Mouse (Mus musculus) hindbrain, embryonic 12.5 days (tissue): ENCODE data around the gene Cops2. TPM values are rescaled to one million over a fixed set of nuclear protein-coding genes. Genes with fewer than 3 reads are reported as not detected.

ENCODE experiments used
- ATAC-seq: fragments of 200-750 bp; cut with Nextera tagmentation; 2 replicates; pipeline ENCODE4 v1.8.0; 2017; ENCODE audit warnings: moderate TSS enrichment; ENCODE audit not compliant: low FRiP score
- H3K27ac ChIP-seq: fragments of 300-500 bp; sonication (generic); 2 replicates; pipeline ENCODE4 v1.5.1; 2016; ENCODE audit warnings: mild to moderate bottlenecking
- H3K27me3 ChIP-seq: fragments of 300-500 bp; sonication (generic); 2 replicates; pipeline ENCODE4 v1.6.1; 2016; ENCODE audit warnings: mild to moderate bottlenecking
- H3K36me3 ChIP-seq: fragments of 300-500 bp; sonication (generic); 2 replicates; pipeline ENCODE4 v1.6.1; 2016; ENCODE audit warnings: mild to moderate bottlenecking
- H3K4me1 ChIP-seq: fragments of 300-500 bp; sonication (generic); 2 replicates; pipeline ENCODE4 v1.6.1; 2016
- H3K4me2 ChIP-seq: fragments of 300-500 bp; sonication (generic); replicated peaks from 2 replicates; pipeline ENCODE4 v1.6.1; 2016; ENCODE audit warnings: mild to moderate bottlenecking
- H3K4me3 ChIP-seq: fragments of 300-500 bp; sonication (generic); 2 replicates; pipeline ENCODE4 v1.5.1; 2016; ENCODE audit warnings: mild to moderate bottlenecking
- H3K9ac ChIP-seq: fragments of 300-500 bp; sonication (generic); 2 replicates; pipeline ENCODE4 v1.6.1; 2016; ENCODE audit warnings: mild to moderate bottlenecking, moderate library complexity
- H3K9me3 ChIP-seq: fragments of 300-500 bp; sonication (generic); replicated peaks from 2 replicates; pipeline ENCODE4 v1.6.1; 2016; ENCODE audit warnings: mild to moderate bottlenecking
- WGBS: fragments of 180-500 bp; shearing (Covaris S2); methylation state at CpG from one replicate; pipeline ENCODE4 v1.1.7; 2016; 5-methylcytosine and 5-hydroxymethylcytosine counted together
- polyA plus RNA-seq: library from polyadenylated mRNA; unstranded; fragments of >200 nt; fragmentation: Nextera tagmentation; extraction: Ambion mirVana; gene quantifications from 2 replicates; pipeline ENCODE4 v1.2.1, GENCODE M21; 2016

Gene Cops2
- polyA plus RNA-seq, result 76.4 and 82.0 TPM in 2 replicates

DNA sequence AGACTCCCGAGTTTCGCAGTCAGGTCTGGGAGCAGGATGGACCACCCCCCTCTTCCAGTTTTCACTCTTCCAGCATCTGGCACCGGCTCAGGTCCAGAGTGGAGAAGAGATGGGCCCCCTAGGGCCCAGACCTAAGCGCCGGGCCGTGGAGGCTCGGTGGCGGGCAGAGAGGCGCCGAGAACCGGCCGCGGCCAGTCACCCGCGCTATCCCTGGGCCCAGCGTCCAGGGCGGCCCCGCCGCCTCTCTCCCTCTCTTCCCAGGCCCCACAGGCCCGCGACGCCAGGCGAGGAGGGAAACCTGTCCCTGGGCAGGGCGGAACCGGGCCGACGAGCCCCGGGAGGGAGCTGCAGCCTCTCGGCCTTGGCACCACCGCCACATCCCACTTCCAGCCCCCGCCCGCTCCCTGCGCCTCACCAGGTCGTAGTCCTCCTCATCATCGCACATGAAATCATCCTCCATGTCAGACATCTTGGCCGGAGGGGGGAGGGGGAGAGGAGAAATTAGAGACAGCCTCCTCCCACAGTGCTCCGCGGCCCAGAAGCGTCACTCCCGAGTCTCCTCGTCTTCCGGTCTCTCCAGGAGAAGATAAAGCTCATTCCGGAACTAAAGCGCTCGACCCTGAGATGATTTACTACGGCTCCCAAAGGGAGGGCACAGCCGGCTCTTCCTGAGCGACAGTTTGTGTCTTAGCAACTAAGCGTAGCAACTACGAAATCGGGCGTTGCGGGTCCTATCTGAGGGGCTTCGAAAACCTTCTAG, at the start of gene Cops2, which contains the start of gene Galk2:
Cops2 (minus strand) TSS at position 619 of the 760 bp plus-strand sequence.
Galk2 (plus strand) TSS at position 589 of the 760 bp plus-strand sequence.
- Histone ChIP-seq H3K27me3 (no peaks in the 10 kb centered on the region), H3K9me3 (no peaks in the 10 kb centered on the region), H3K4me2 (peak within 1 kb of the TSS; percentile 59), H3K9ac (peak within 1 kb of the TSS; percentile 99), H3K4me1 (peaks cover 6% of the 10 kb centered on the region), H3K36me3 (no peaks in the 10 kb centered on the region), H3K27ac (peak within 1 kb of the TSS; percentile 91), H3K4me3 (peak within 1 kb of the TSS; percentile 100)
- WGBS, result under 1% methylated on average over 47 of the region's 54 CpGs
- peak; percentile 99 for ATAC-seq

- Histone ChIP-seq H3K4me3 (no peak overlapping the region), H3K9me3 (no peaks in the 10 kb centered on the region), H3K36me3 (no peaks in the 10 kb centered on the region), H3K4me1 (no peaks in the 10 kb centered on the region), H3K9ac (no peak overlapping the region), H3K27me3 (no peaks in the 10 kb centered on the region), H3K4me2 (no peak overlapping the region), H3K27ac (no peak overlapping the region)
- ATAC-seq, result no peak
- WGBS, result 88% methylated on average over 4 of the region's 4 CpGs
Measured at GRCm38 (mm10) chr2:125907580-125908255, 48.8 kb upstream of the Cops2 start.

- Histone ChIP-seq H3K9me3 (no peaks in the 10 kb centered on the region), H3K4me1 (no peaks in the 10 kb centered on the region), H3K4me3 (no peak overlapping the region), H3K9ac (no peak overlapping the region), H3K27ac (no peak overlapping the region), H3K4me2 (no peak overlapping the region), H3K36me3 (no peaks in the 10 kb centered on the region), H3K27me3 (no peaks in the 10 kb centered on the region)
- WGBS, result 92% methylated on average over 4 of the region's 4 CpGs
- no peak for ATAC-seq
Measured at GRCm38 (mm10) chr2:125906407-125907066, 47.6 kb upstream of the Cops2 start.

GRCm38 (mm10) chr2:125901426-125901825, 42.5 kb upstream of the Cops2 start:
- 92% methylated on average over 3 of the region's 3 CpGs for WGBS
- Histone ChIP-seq H3K9ac (no peak overlapping the region), H3K4me2 (no peak overlapping the region), H3K9me3 (no peaks in the 10 kb centered on the region), H3K27ac (no peak overlapping the region), H3K4me1 (no peaks in the 10 kb centered on the region), H3K27me3 (no peaks in the 10 kb centered on the region), H3K4me3 (no peak overlapping the region), H3K36me3 (no peaks in the 10 kb centered on the region)
- no peak for ATAC-seq

- Histone ChIP-seq H3K4me2 (no peak overlapping the region), H3K4me1 (no peaks in the 10 kb centered on the region), H3K27ac (no peak overlapping the region), H3K9me3 (no peaks in the 10 kb centered on the region), H3K9ac (no peak overlapping the region), H3K4me3 (no peak overlapping the region), H3K36me3 (no peaks in the 10 kb centered on the region), H3K27me3 (no peaks in the 10 kb centered on the region)
- 85% methylated on average over 6 of the region's 6 CpGs for WGBS
- no peak for ATAC-seq
Measured at GRCm38 (mm10) chr2:125900797-125901410, 42.0 kb upstream of the Cops2 start.

DNA sequence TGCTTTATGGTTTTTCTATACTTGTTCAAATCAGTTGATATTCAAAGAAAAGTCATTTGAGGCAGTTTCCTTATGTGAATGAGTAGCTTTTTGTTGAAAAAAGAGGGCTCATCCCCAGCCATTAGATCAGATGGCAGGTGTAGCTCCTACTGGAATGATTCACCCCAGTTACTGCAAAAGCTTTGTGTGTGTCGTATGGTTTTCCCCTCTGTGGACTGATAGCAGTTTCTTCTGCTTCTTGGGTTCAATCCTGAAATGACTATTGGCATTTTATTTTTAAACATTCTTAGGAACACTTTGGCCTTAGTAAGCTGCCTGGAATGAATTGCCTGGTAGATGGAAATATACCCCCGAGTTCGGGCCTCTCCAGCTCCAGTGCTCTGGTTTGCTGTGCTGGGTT, 37.4 kb upstream of the Cops2 start:
- H3K4me3 ChIP-seq, result no peak overlapping the region
- H3K36me3 ChIP-seq, result no peaks in the 10 kb centered on the region
- no peaks in the 10 kb centered on the region for H3K4me1 ChIP-seq
- no peaks in the 10 kb centered on the region for H3K9me3 ChIP-seq
- ATAC-seq, result no peak
- H3K9ac ChIP-seq, result no peak overlapping the region
- no peak overlapping the region for H3K27ac ChIP-seq
- no peaks in the 10 kb centered on the region for H3K27me3 ChIP-seq
- H3K4me2 ChIP-seq, result no peak overlapping the region
- WGBS, result 94% methylated on average over 3 of the region's 3 CpGs

GRCm38 (mm10) chr2:125895099-125895498, 36.2 kb upstream of the Cops2 start:
- no peak overlapping the region for H3K4me2 ChIP-seq
- no peak for ATAC-seq
- no peaks in the 10 kb centered on the region for H3K27me3 ChIP-seq
- H3K27ac ChIP-seq, result no peak overlapping the region
- H3K4me1 ChIP-seq, result no peaks in the 10 kb centered on the region
- H3K9me3 ChIP-seq, result no peaks in the 10 kb centered on the region
- H3K4me3 ChIP-seq, result no peak overlapping the region
- H3K36me3 ChIP-seq, result no peaks in the 10 kb centered on the region
- WGBS, result 92% methylated on average over 4 of the region's 4 CpGs
- H3K9ac ChIP-seq, result no peak overlapping the region

DNA sequence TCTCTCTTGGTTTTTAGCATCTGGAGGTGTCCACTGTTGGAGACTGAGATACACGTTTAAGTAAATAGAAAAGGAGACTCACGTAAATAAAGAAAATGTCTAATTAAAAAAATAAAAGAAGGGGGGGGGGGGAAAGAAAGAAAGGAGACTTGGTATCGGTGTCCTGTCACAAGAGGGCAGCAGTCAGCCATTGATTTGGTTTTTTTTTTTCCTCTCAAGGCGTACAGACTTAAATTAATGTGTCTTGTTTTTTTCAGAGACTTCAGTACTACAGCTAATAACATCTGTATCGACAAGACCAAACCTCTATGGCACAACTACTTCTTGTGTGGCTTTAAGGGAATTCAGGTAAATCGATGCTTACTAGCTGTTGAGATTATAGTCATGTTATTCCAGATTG, 34.2 kb upstream of the Cops2 start:
- Histone ChIP-seq H3K9me3 (no peaks in the 10 kb centered on the region), H3K4me1 (no peaks in the 10 kb centered on the region), H3K36me3 (no peaks in the 10 kb centered on the region), H3K27me3 (no peaks in the 10 kb centered on the region), H3K9ac (no peak overlapping the region), H3K4me2 (no peak overlapping the region), H3K4me3 (no peak overlapping the region), H3K27ac (no peak overlapping the region)
- 42% methylated on average over 6 of the region's 6 CpGs for WGBS
- no peak for ATAC-seq

DNA sequence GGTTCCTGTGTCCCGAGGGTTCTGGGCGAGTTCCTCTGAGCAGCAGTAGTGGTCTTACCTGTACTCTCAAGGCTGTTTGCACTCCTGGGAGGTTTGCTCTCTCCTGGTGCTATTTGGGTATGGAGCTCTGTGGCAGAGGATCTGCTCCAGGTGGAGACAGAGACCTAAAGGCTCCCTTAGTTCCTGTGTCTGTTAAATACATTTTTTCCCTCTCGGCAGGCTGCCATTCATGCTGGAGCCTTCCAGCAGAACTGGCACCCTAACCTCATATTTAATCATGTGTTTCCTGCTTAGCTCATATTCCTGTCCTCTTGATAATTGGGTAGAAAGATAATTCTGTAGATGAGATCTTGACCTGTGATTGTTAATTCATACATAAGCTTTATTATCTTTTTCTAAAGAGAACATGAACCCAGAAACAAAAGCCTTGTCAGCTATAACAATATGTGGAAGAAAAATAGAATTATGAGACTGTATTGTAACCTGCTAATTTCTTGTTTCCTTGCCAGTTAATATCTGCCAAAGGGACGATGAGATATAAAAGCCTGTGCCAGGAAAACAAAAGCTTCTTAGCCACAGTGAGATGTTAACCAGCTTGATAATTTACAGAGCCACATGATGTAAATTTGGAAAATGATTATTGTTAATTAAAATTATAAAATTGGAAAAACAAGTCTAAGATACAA, 27.1 kb upstream of the Cops2 start:
- no peak overlapping the region for H3K27ac ChIP-seq
- no peaks in the 10 kb centered on the region for H3K4me1 ChIP-seq
- no peak overlapping the region for H3K9ac ChIP-seq
- H3K4me2 ChIP-seq, result no peak overlapping the region
- H3K9me3 ChIP-seq, result no peaks in the 10 kb centered on the region
- H3K4me3 ChIP-seq, result no peak overlapping the region
- no peak for ATAC-seq
- H3K27me3 ChIP-seq, result no peaks in the 10 kb centered on the region
- 82% methylated on average over 4 of the region's 4 CpGs for WGBS
- no peaks in the 10 kb centered on the region for H3K36me3 ChIP-seq

DNA sequence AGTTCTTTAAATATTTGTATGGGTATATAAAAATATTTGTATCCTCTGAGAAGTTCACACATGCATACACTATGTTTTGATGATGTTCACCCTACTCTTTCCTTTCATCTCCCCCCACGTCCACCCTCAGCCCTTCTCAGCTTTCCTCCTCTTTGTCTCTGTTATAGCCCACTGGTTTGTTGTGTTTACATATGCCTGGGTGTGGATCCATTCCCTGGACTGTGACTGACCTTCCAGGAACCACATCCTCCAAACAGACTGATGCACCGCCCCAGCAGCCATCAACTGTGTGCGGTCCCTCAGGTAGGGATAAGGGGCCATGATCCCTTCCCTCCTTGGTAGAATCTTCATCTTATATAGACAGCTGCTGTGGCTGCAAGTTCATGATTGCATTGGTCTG, 11.2 kb upstream of the Cops2 start:
- H3K27ac ChIP-seq, result no peak overlapping the region
- H3K4me3 ChIP-seq, result no peak overlapping the region
- H3K9ac ChIP-seq, result no peak overlapping the region
- H3K9me3 ChIP-seq, result no peaks in the 10 kb centered on the region
- 79% methylated on average over 3 of the region's 3 CpGs for WGBS
- H3K4me2 ChIP-seq, result no peak overlapping the region
- no peaks in the 10 kb centered on the region for H3K27me3 ChIP-seq
- no peak for ATAC-seq
- H3K4me1 ChIP-seq, result peaks cover 3% of the 10 kb centered on the region; the same call in 1 of the 2 replicates
- no peaks in the 10 kb centered on the region for H3K36me3 ChIP-seq

GRCm38 (mm10) chr2:125868301-125868700, 9.4 kb upstream of the Cops2 start:
- 87% methylated on average over 3 of the region's 3 CpGs for WGBS
- H3K4me3 ChIP-seq, result no peak overlapping the region
- no peaks in the 10 kb centered on the region for H3K27me3 ChIP-seq
- no peak overlapping the region for H3K27ac ChIP-seq
- H3K36me3 ChIP-seq, result no peaks in the 10 kb centered on the region
- no peak for ATAC-seq
- H3K9ac ChIP-seq, result no peak overlapping the region
- H3K4me2 ChIP-seq, result no peak overlapping the region
- peaks cover 3% of the 10 kb centered on the region; the same call in 1 of the 2 replicates for H3K4me1 ChIP-seq
- H3K9me3 ChIP-seq, result no peaks in the 10 kb centered on the region
